Mouse (Mus musculus) adipocyte (in vitro differentiated cells): Measurements from ENCODE around the gene Glrx.

Experiments
- DNase-seq: peaks from one replicate; pipeline ENCODE4 v3.0.0-alpha.2; 2016; ENCODE audit warnings: low spot score

The Glrx gene

DNA sequence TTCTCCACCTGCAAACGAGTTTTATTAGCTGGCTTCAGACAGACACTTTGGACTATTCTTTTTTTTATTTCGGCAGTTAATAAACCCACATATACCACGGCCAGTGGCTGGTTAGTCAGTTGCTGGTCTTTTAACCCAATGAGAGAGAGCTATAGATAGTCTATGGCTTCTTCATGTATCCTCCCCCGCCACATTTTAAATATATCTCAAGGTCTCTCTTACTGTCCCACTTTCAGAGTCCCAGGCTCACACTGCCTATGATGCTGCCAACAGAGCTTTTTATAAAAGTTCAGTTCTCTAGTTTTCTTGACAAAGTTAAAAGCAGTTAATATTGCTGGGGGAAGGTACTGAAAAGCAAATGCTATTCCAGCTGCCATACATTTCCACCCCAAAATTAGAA lies 52.2 kb downstream of the Glrx start:
- no peak for DNase-seq

DNA sequence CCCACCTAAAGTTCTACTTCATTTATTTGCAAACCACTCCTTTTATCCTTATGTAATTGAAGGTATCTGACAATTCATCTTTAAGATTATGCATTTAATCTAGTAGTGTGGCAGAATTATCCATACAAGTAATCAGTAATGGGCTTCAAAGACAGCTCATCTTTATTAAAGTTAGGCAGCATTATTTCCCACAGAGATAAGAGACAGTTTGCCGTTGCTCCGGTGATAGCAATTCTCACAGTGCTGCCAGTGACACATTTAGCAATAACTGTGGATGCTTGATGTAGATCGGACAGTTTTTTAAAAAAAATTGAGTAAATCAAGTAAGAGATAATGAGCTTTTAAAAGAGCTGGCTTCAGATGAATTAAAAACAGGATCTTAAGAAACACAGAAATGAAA lies 52.6 kb downstream of the Glrx start:
- DNase-seq = no peak

DNA sequence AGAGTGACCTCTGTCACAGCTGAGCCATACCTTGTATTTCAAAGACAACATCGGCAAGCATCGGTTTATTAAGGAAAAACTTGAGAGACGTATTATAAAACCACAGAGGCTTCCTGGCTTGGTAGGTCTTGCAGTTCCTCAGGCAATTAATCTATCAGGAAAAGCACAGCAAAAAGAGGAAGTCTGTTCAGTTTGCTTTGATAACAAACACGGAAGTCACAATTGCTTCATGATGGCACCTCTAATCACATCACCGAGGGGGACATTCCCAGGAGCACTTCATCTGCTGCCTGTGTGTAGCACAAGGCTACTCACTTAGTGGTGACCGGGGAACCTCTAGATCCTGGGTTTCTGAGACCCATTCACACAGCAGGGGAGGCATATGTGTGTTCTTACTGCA lies 53.2 kb downstream of the Glrx start:
- DNase-seq = no peak
